Mouse (Mus musculus): ENCODE measurements around the gene Plch2. TPM values are rescaled to one million over a fixed set of nuclear protein-coding genes. Genes with fewer than 3 reads are reported as not detected.

The Plch2 gene
- under 1 TPM in 1 of 2 experiments, not detected in 1; 0.38 TPM for total RNA-seq (2021)
- long read RNA-seq, experiment 1 = 0 reads
- long read RNA-seq, experiment 2 = 0 reads

GRCm38 (mm10) chr4:155056724-155057123, at the start of gene Plch2:
TSS of gene Plch2 (minus strand) at chr4:155056784.
- H3K4me3 ChIP-seq = no peak within 1 kb of the TSS
- no peak for DNase-seq
- TF ChIP-seq CTCF (IDR thresholded peaks at IDR 0.05) = no peak
- H3K27ac ChIP-seq = no peak within 1 kb of the TSS
- intact Hi-C loops (cut with DNase I) = no loop called here

DNA sequence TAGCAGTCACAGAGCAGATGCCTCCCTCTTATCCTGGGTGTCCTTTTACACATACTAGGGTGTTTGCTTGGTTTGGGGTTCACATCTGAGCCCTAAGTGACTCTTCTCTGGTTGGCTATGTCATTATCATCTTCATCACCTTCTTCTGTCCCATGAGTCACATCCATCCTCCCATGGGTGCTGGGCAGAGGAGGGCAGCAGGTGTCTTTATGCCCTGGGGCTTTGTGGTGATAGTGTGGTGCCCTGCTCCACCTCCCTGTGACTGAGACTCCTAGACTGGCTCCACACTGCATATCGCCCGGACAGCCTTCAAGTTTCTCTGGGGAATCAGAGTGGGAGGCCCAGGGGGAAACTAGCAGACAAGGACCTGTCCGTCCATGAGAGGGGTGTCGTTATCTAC, 42.0 kb upstream of the Plch2 start:
- H3K27ac ChIP-seq = no peak overlapping the region
- no peak for TF ChIP-seq CTCF (IDR thresholded peaks at IDR 0.05)
- H3K4me3 ChIP-seq = no peak overlapping the region
- intact Hi-C loops (cut with DNase I) = no loop called here
- no peak for DNase-seq

- no peak overlapping the region for H3K4me3 ChIP-seq
- no peak overlapping the region for H3K27ac ChIP-seq
- intact Hi-C loops (cut with DNase I) = no loop called here
- no peak for TF ChIP-seq CTCF (IDR thresholded peaks at IDR 0.05)
- DNase-seq = no peak
Measured at GRCm38 (mm10) chr4:155097452-155097851, 40.9 kb upstream of the Plch2 start.

GRCm38 (mm10) chr4:155095967-155096366, 39.4 kb upstream of the Plch2 start:
- intact Hi-C loops (cut with DNase I) = loop anchor here (1.0 kb wide), 2 partner anchors 153 to 212 kb away; partner anchors contain the start of gene Faap20
- DNase-seq = no peak
- peak overlapping the region; percentile 74 for H3K27ac ChIP-seq
- no peak for TF ChIP-seq CTCF (IDR thresholded peaks at IDR 0.05)
- no peak overlapping the region for H3K4me3 ChIP-seq

GRCm38 (mm10) chr4:155095238-155095900, 38.8 kb upstream of the Plch2 start:
- DNase-seq = peak; percentile 89
- intact Hi-C loops (cut with DNase I) = loop anchor here (1.0 kb wide), 2 partner anchors 154 to 213 kb away; partner anchors contain the start of gene Faap20
- H3K4me3 ChIP-seq = no peak overlapping the region; the same call in 1 of the 2 replicates
- TF ChIP-seq CTCF (IDR thresholded peaks at IDR 0.05) = peak; percentile 100; the same call in 1 of the 2 replicates
- H3K27ac ChIP-seq = peak overlapping the region; percentile 74

- Histone ChIP-seq H3K4me3 (no peak overlapping the region), H3K27ac (no peak overlapping the region)
- peak; percentile 58 for DNase-seq
- intact Hi-C loops (cut with DNase I) = no loop called here
- TF ChIP-seq CTCF (IDR thresholded peaks at IDR 0.05) = peak; percentile 71
Measured at GRCm38 (mm10) chr4:155094565-155094964, 38.0 kb upstream of the Plch2 start.

DNA sequence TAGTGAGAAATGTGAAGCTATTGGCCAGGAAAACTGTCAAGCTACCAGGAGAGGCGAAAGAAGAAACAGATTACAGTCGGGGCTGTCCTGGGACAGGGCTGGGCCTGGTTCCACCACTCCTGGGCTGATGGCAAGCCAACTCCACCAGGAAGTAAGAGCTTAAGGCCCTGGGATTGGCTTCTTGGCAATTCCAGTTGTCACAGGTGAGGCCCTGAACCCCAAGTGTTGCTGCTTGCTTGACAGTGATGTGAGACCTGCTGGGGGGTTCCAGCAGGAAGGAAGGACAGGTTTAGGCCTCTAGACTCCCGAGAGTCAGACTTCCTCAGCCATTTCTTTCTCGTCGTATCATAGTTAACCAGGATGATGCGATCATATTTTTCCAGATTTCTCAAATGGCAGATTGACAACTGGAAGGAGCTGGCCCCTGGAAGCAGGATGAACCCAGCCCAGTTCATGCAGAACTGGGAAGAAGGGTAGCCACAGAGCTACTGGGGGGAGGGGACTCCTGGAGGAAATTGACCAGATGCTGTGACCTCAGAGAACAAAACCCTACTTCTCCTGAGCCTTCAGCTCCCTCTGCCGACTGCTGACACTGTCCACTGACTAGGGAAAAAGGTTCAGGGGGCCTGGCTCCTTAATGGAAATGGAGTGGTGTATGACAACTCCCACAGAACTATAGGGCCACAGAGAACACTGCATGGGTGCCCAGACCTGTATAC, 37.0 kb upstream of the Plch2 start:
- no peak for DNase-seq
- Histone ChIP-seq H3K4me3 (no peak overlapping the region), H3K27ac (no peak overlapping the region)
- TF ChIP-seq CTCF (IDR thresholded peaks at IDR 0.05) = no peak
- intact Hi-C loops (cut with DNase I) = no loop called here

DNA sequence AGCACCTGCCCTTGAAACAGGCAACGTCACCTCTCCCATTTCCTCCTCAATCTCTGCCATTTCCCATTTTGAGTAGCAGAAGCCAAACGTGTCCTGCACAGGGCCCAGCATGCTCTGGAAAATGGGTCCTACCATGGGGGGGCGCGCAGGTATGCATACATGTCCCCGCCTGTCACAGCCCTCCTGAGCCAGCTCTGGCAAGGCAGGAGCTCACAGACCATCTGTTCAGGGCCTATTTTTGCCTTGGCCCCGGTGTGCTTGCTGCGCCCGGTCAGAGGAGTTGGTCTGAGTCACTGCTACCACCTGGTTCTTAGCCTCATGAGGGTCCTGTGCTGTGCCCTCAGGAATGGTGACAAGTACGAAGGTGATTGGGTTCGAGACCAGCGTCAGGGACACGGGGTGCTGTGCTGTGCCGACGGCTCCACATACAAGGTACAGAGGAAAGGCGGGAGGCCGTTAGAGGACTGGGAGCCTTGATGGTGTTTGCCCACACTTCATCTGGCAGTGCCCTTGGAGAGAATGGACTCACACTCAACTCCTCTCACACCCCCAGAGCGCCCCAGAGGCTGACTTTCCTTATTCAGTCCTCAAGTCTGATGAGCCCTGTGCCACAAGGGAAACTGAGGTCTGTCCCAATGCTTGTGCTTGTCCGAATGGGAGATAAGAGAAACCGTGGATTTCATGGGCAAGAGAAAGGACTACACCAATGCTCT, 36.3 kb upstream of the Plch2 start:
- no peak for DNase-seq
- no peak for TF ChIP-seq CTCF (IDR thresholded peaks at IDR 0.05)
- H3K27ac ChIP-seq = no peak overlapping the region
- intact Hi-C loops (cut with DNase I) = no loop called here
- no peak overlapping the region for H3K4me3 ChIP-seq

- intact Hi-C loops (cut with DNase I) = no loop called here
- H3K4me3 ChIP-seq = no peak overlapping the region
- no peak for DNase-seq
- no peak overlapping the region for H3K27ac ChIP-seq
- no peak for TF ChIP-seq CTCF (IDR thresholded peaks at IDR 0.05)
Measured at GRCm38 (mm10) chr4:155090688-155091449, 34.3 kb upstream of the Plch2 start.

DNA sequence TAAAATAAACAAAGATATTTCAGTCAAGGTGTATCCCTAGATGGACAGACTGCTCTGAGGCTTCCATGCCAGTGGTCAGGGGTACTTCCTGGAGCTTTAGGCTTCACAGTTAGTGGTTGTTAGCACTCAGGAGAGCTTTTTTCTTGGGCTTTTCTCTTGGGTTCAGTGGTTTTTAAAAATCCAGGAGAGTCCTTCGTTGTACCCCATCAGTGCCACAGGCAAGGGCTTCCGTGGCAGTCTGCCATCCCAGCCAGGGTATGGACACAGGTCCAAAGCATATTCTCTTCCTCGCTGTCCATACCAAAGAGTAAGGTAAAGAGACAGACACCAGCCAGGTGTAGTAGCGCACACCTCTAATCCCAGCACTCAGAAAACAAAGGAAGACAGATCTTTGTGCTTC, 33.6 kb upstream of the Plch2 start:
- intact Hi-C loops (cut with DNase I) = no loop called here
- no peak overlapping the region for H3K27ac ChIP-seq
- no peak overlapping the region for H3K4me3 ChIP-seq
- TF ChIP-seq CTCF (IDR thresholded peaks at IDR 0.05) = no peak
- no peak for DNase-seq

DNA sequence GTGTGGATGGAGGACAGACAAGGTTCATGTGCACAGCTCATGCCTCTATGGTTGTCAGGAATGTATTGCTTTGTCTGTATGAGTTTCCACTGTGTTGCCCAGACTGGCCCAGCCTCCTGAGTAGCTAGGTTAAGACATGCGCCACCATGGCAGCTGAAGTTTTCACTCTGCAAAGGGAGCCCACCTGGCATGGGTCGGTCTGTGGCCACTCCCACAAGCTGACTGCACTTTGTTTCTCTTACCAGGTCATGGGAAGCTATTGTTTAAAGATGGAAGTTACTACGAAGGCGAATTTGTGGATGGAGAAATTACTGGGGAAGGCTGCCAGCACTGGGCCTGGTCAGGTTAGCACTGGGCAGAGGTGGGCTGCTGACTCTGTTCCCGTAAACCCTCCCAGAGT, 32.7 kb upstream of the Plch2 start:
- TF ChIP-seq CTCF (IDR thresholded peaks at IDR 0.05) = no peak
- intact Hi-C loops (cut with DNase I) = no loop called here
- DNase-seq = no peak
- Histone ChIP-seq H3K27ac (no peak overlapping the region), H3K4me3 (no peak overlapping the region)
